8 mouse cellular contexts compared by ENCODE assay signal in the genomic region with DNA sequence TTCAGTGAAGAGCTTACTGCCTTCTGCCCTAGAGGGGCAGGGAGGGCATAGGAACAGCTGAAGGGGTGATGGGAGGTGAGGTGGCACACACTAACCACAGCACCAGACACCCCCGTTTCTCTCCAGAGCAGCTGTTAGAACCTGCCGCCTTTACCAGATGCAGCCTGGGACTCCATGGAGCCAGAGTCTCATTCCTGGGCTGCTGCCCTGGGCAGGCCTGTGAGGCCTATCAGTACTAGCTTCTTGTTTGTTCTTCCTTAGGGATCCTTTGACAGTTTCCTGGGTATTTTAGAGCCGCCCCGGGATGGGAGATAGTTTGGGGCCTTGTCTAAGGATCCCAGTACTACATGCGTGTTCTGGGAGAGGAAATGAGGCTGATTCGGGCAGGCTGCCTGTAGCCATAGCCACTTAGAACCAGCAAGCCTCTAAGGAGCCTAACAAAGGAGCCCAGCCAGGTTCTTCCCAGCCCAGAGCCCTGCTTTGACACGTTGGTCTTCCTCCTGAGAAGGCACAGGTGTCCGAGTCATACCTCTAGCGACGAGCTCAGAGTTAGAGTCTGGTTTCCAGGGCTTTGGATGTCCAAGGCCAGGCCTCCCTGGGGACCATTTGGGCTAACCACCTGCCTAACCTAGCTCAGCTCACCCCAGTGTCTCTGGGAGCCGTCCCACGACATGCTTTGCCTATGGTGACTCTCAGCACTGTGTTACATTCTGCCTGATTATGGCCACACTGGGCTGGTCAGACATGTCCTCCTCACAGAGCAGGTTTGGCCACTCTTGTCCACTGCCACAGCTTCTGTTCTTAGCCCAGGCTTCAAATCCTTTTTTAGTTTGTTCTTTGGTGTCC. TPM values are rescaled to one million over a fixed set of nuclear protein-coding genes. Genes with fewer than 3 reads are reported as not detected.
DNase-seq lines count a peak whose midpoint lies in the region; TF ChIP-seq lines count a peak whose summit lies in the region.

No protein-coding gene starts in this region.

- TF ChIP-seq RAD21 in CH12.LX (IDR thresholded peaks at IDR 0.05; ENCODE audit: low read depth, low read length) = no peak

- H3K4me3 ChIP-seq in kidney, adult 2 months (ENCODE audit: insufficient read depth, low read depth, low read length) = no peak overlapping the region
- H3K4me3 ChIP-seq in CH12.LX (replicated peaks in 1 of 3; ENCODE audit: low read depth in 2 of 3, low read length in 2 of 3, poor library complexity in 1 of 3) = no peak overlapping the region
- H3K4me3 ChIP-seq in limb, embryonic 10.5 days = no peak overlapping the region

- H3K4me2 ChIP-seq in CH12.LX (ENCODE audit: insufficient read depth, low read depth, poor library complexity, severe bottlenecking) = no peak overlapping the region

- H3K4me1 ChIP-seq in kidney, adult 2 months (ENCODE audit: control insufficient read depth, insufficient read depth, low read length) = peaks cover 3% of the 10 kb centered on the region; the same call in 1 of the 2 replicates
- H3K4me1 ChIP-seq in CH12.LX (ENCODE audit: control insufficient read depth in 1 of 2, insufficient read depth in 2 of 2) = peaks cover 11 to 78% of the 10 kb centered on the region in 2 experiments
- peaks cover 22% of the 10 kb centered on the region for H3K4me1 ChIP-seq in limb, embryonic 10.5 days

- 73% methylated on average over 12 of the region's 12 CpGs for WGBS in kidney, adult 2 months
- 81% methylated on average over 12 of the region's 12 CpGs for WGBS in limb, embryonic 10.5 days

- TF ChIP-seq POLR2A in kidney, adult 2 months (IDR thresholded peaks at IDR 0.05; ENCODE audit: low read depth, low read length) = no peak
- TF ChIP-seq POLR2A in CH12.LX (IDR thresholded peaks at IDR 0.05; ENCODE audit: low read depth, low read length) = no peak

- H3K9me3 ChIP-seq in CH12.LX (replicated peaks; ENCODE audit: low read length) = no peaks in the 10 kb centered on the region
- no peaks in the 10 kb centered on the region for H3K9me3 ChIP-seq in limb, embryonic 10.5 days (replicated peaks)

- no peak for TF ChIP-seq EP300 in CH12.LX (IDR thresholded peaks at IDR 0.05; ENCODE audit: low read length)

- 0 out of 2 replicates have a peak overlapping the region, but pooled peaks have one; percentile 11 for H3K27ac ChIP-seq in kidney, adult 2 months (ENCODE audit: insufficient read depth, low read depth, low read length)
- peak overlapping the region; percentile 41 for H3K27ac ChIP-seq in CH12.LX (ENCODE audit: insufficient read depth, low read depth)
- peak overlapping the region; percentile 56 for H3K27ac ChIP-seq in limb, embryonic 10.5 days

- no peaks in the 10 kb centered on the region for H3K36me3 ChIP-seq in kidney, adult 2 months (ENCODE audit: control insufficient read depth, insufficient read depth, low read length)
- peaks cover 55 to 90% of the 10 kb centered on the region in 2 experiments for H3K36me3 ChIP-seq in CH12.LX (replicated peaks in 1 of 2; ENCODE audit: control insufficient read depth in 1 of 2, insufficient read depth in 1 of 2, low read length in 1 of 2)
- peaks cover 28% of the 10 kb centered on the region for H3K36me3 ChIP-seq in limb, embryonic 10.5 days

- in situ Hi-C loops in CH12.LX (cut with MboI; ENCODE audit: low pct_ligation_motif_present, low pct_unique_long_range_greater_than_20kb, low sequenced_read_pairs) = no loop called here

- DNase-seq in kidney, adult 2 months = peak; percentile 14
- no peak for DNase-seq in kidney, postnatal 36 days
- DNase-seq in CH12.LX (ENCODE audit: extremely low read depth) = no peak
- DNase-seq in gastrocnemius, postnatal 25 days = peak; percentile 55
- no peak for DNase-seq in limb, embryonic 10.5 days (ENCODE audit: low spot score)
- DNase-seq in frontal cortex, postnatal 36 days (ENCODE audit: low spot score in 2 of 2) = no peak
- no peak for DNase-seq in urinary bladder, postnatal 10 days (ENCODE audit: low spot score)
- no peak for DNase-seq in spleen, postnatal 36 days (ENCODE audit: low spot score in 2 of 2)

- H3K27me3 ChIP-seq in kidney, adult 2 months (replicated peaks; ENCODE audit: control insufficient read depth, insufficient read depth, low read length) = no peaks in the 10 kb centered on the region
- H3K27me3 ChIP-seq in CH12.LX (replicated peaks) = no peaks in the 10 kb centered on the region
- H3K27me3 ChIP-seq in limb, embryonic 10.5 days (ENCODE audit: low read depth, poor library complexity, severe bottlenecking) = no peaks in the 10 kb centered on the region

- dilution Hi-C loops in CH12.LX (cut with MboI; ENCODE audit: extremely low pct_ligation_motif_present, extremely low pct_unique_long_range_greater_than_20kb, low sequenced_read_pairs) = no loop called here

- no peak for TF ChIP-seq CTCF in kidney, adult 2 months (conservative IDR thresholded peaks at IDR 0.05; ENCODE audit: insufficient read depth, insufficient read length, low read depth, low read length)
- no peak for TF ChIP-seq CTCF in CH12.LX (conservative IDR thresholded peaks at IDR 0.05 in 1 of 2, IDR thresholded peaks at IDR 0.05 in 1 of 2; ENCODE audit: low read depth in 2 of 2, low read length in 2 of 2)

- H3K79me2 ChIP-seq in CH12.LX (replicated peaks; ENCODE audit: control insufficient read depth, extremely low read depth, insufficient read depth, poor library complexity, severe bottlenecking) = no peaks in the 10 kb centered on the region; the same call in 1 of the 2 replicates

- H3K9ac ChIP-seq in CH12.LX (ENCODE audit: insufficient read depth, low read depth) = no peak overlapping the region

TF ChIP-seq in CH12.LX, 34 proteins besides CTCF, POLR2A, EP300 and RAD21:
- no peak for TF ChIP-seq PAX5 (IDR thresholded peaks at IDR 0.05; ENCODE audit: low read length)
- no peak for TF ChIP-seq USF1 (IDR thresholded peaks at IDR 0.05; ENCODE audit: low read depth, low read length)
- no peak for TF ChIP-seq NELFE (IDR thresholded peaks at IDR 0.05; ENCODE audit: low read depth, low read length)

RNA-seq across cellular contexts. Expression of a gene that starts 24.0 kb away (rescaled TPM):
- polyA plus RNA-seq in kidney, adult 2 months (2012; rRNA removed) = 3.6 TPM in 2 replicates
- total RNA-seq in CH12.LX (2012; rRNA removed) (15.9 and 16.5 TPM in 2 replicates), CH12.LX (2014; rRNA removed) (7.2 and 8.7 TPM in 2 replicates)
- 9.2 and 12.0 TPM in 2 replicates for polyA plus RNA-seq in CH12.LX (2012; ENCODE audit: insufficient read length, low read depth)
- 10 to 100 TPM; 10.8 to 12.0 TPM for total RNA-seq in gastrocnemius, postnatal 25 days (2021)
- 6.1 and 7.4 TPM in 2 replicates for polyA plus RNA-seq in limb, embryonic 10.5 days (2016; fragmentation: Nextera tagmentation; extraction: Ambion mirVana)

RNA-seq across cellular contexts. Expression of a gene that starts 39.1 kb away (rescaled TPM):
- 22.1 and 24.5 TPM in 2 replicates for polyA plus RNA-seq in kidney, adult 2 months (2012; rRNA removed)
- total RNA-seq in CH12.LX (2012; rRNA removed) (84.5 and 107 TPM in 2 replicates), CH12.LX (2014; rRNA removed) (66.5 and 68.3 TPM in 2 replicates)
- 78.9 and 79.0 TPM in 2 replicates for polyA plus RNA-seq in CH12.LX (2012; ENCODE audit: insufficient read length, low read depth)
- 10 to 100 TPM; 26.6 to 29.2 TPM for total RNA-seq in gastrocnemius, postnatal 25 days (2021)
- 35.0 and 43.4 TPM in 2 replicates for polyA plus RNA-seq in limb, embryonic 10.5 days (2016; fragmentation: Nextera tagmentation; extraction: Ambion mirVana)

Comparison
In these comparisons a context has a peak if more than half of its experiments do, and no peak if none do; other contexts are left out.
1. DNase-seq: peak in kidney, adult 2 months (single experiment) and gastrocnemius, postnatal 25 days (single experiment); none in kidney, postnatal 36 days (0 of 2), CH12.LX (single experiment), limb, embryonic 10.5 days (single experiment), frontal cortex, postnatal 36 days (0 of 2), urinary bladder, postnatal 10 days (single experiment) and spleen, postnatal 36 days (0 of 2).
2. Peak in every context shown above with its lines, with median percentiles within 50 percentile points of each other: H3K27ac ChIP-seq.